Mouse (Mus musculus) spleen, postnatal 36 days (tissue): ENCODE data around the gene Phb2.
"Not testable (repeated sequence)": the region's sequence is repeated elsewhere in the genome, so short reads cannot be mapped to it uniquely, and the experiment has no call there.

Source experiments
- DNase-seq, 2 experiments: peaks; one replicate each; pipeline ENCODE4 v3.0.0; 2022; ENCODE audit warnings: low spot score in 2 of 2, mixed read lengths in 1 of 2

The Phb2 gene

GRCm38 (mm10) chr6:124711824-124712782 lies at the start of gene Phb2, which contains the start of gene Emg1:
Gene Phb2 (plus strand): TSS chr6:124712336.
Gene Emg1 (minus strand): TSS chr6:124712178.
- DNase-seq: peak; percentile 98

- DNase-seq: peak; percentile 100
These were observed 49.4 kb upstream of the Phb2 start, which contains the start of gene Lpcat3 for GRCm38 (mm10) chr6:124662477-124663423. Gene Lpcat3 (plus strand): TSS chr6:124663027.

GRCm38 (mm10) chr6:124663424-124663795 lies 48.7 kb upstream of the Phb2 start:
- no peak for DNase-seq

- DNase-seq: no peak
These were observed 47.9 kb upstream of the Phb2 start for GRCm38 (mm10) chr6:124664256-124664655.

GRCm38 (mm10) chr6:124665011-124665410 lies 47.1 kb upstream of the Phb2 start:
- DNase-seq: no peak

GRCm38 (mm10) chr6:124669234-124669859 lies 42.8 kb upstream of the Phb2 start:
- DNase-seq: no peak

- no peak for DNase-seq
These were observed 41.7 kb upstream of the Phb2 start for GRCm38 (mm10) chr6:124670281-124670900.

GRCm38 (mm10) chr6:124672100-124672499 lies 40.0 kb upstream of the Phb2 start:
- no peak for DNase-seq

- DNase-seq: no peak
These were observed 38.5 kb upstream of the Phb2 start for GRCm38 (mm10) chr6:124673619-124674018.

GRCm38 (mm10) chr6:124674591-124674990 lies 37.5 kb upstream of the Phb2 start:
- DNase-seq: no peak

GRCm38 (mm10) chr6:124676171-124676570 lies 36.0 kb upstream of the Phb2 start:
- no peak for DNase-seq

GRCm38 (mm10) chr6:124678769-124679168 lies 33.4 kb upstream of the Phb2 start:
- no peak for DNase-seq

- DNase-seq: no peak
These were observed 32.6 kb upstream of the Phb2 start for GRCm38 (mm10) chr6:124679486-124679885.

GRCm38 (mm10) chr6:124682291-124682690 lies 29.8 kb upstream of the Phb2 start:
- DNase-seq: not testable (repeated sequence)

GRCm38 (mm10) chr6:124683591-124684417 lies 28.3 kb upstream of the Phb2 start:
- no peak for DNase-seq

GRCm38 (mm10) chr6:124685606-124686386 lies 26.3 kb upstream of the Phb2 start:
- no peak for DNase-seq

- not testable (repeated sequence) for DNase-seq
These were observed 25.5 kb upstream of the Phb2 start for GRCm38 (mm10) chr6:124686644-124687043.

- no peak for DNase-seq
These were observed 23.9 kb upstream of the Phb2 start for GRCm38 (mm10) chr6:124688151-124688758.

- DNase-seq: no peak
These were observed 23.1 kb upstream of the Phb2 start for GRCm38 (mm10) chr6:124689011-124689410.
